Comparison of ENCODE assay signal across 24 mouse cellular contexts in genomic region chr9:40817325-40818028, GRCm38 (mm10). TPM values are rescaled to one million over a fixed set of nuclear protein-coding genes. Genes with fewer than 3 reads are reported as not detected.
A peak's percentile ranks its signal among the peaks of the same experiment; 100 is the strongest.
DNase-seq lines count a peak whose midpoint lies in the region; ATAC-seq and TF ChIP-seq lines count a peak whose summit lies in the region.
"Had no signal": no experiment of that assay in that cellular context is flagged by ENCODE, and none has a peak within 500 bp of the region (broad histone marks: within the 10 kb centered on the region; RNA-seq: fewer than 3 reads in every experiment).

No protein-coding gene starts in this region.

- peak; percentile 6 for DNase-seq in forebrain, postnatal 0 days
- DNase-seq in hindbrain, postnatal 0 days (ENCODE audit: low spot score): peak; percentile 41
- no peak for DNase-seq in hindbrain, embryonic 11.5 days (ENCODE audit: low spot score)
- no peak for DNase-seq in midbrain, embryonic 11.5 days (ENCODE audit: low spot score, missing footprints)
- DNase-seq in urinary bladder, postnatal 4 days (ENCODE audit: low spot score in 2 of 2): no peak
- DNase-seq: adrenal gland, postnatal 14 days; cerebellum, adult 2 months; gastrocnemius, postnatal 36 days; heart, adult 11 months; heart, postnatal 36 days had no signal

- H3K9ac ChIP-seq in forebrain, postnatal 0 days: no peak overlapping the region
- H3K9ac ChIP-seq in forebrain, embryonic 13.5 days: no peak overlapping the region
- no peak overlapping the region for H3K9ac ChIP-seq in hindbrain, postnatal 0 days (replicated peaks; ENCODE audit: low read length)
- H3K9ac ChIP-seq in hindbrain, embryonic 11.5 days (ENCODE audit: low read depth, low read length): no peak overlapping the region
- H3K9ac ChIP-seq in midbrain, embryonic 15.5 days: no peak overlapping the region
- no peak overlapping the region for H3K9ac ChIP-seq in midbrain, embryonic 11.5 days (ENCODE audit: low read length)
- H3K9ac ChIP-seq: heart, embryonic 13.5 days had no signal

- WGBS in forebrain, postnatal 0 days: 73% methylated on average over 5 of the region's 5 CpGs
- WGBS in forebrain, embryonic 13.5 days: 93% methylated on average over 5 of the region's 5 CpGs
- WGBS in hindbrain, postnatal 0 days: 71% methylated on average over 5 of the region's 5 CpGs
- 82% methylated on average over 5 of the region's 5 CpGs for WGBS in hindbrain, embryonic 11.5 days
- WGBS in midbrain, embryonic 15.5 days: 80% methylated on average over 5 of the region's 5 CpGs
- WGBS in midbrain, embryonic 11.5 days: 86% methylated on average over 5 of the region's 5 CpGs

- H3K9me3 ChIP-seq in forebrain, postnatal 0 days (ENCODE audit: low read length): no peaks in the 10 kb centered on the region
- no peaks in the 10 kb centered on the region for H3K9me3 ChIP-seq in forebrain, embryonic 13.5 days (replicated peaks)
- H3K9me3 ChIP-seq in hindbrain, postnatal 0 days (ENCODE audit: low read length): no peaks in the 10 kb centered on the region
- no peaks in the 10 kb centered on the region for H3K9me3 ChIP-seq in hindbrain, embryonic 11.5 days (ENCODE audit: control insufficient read depth, low read length)
- H3K9me3 ChIP-seq in midbrain, embryonic 15.5 days: no peaks in the 10 kb centered on the region
- no peaks in the 10 kb centered on the region for H3K9me3 ChIP-seq in midbrain, embryonic 11.5 days (ENCODE audit: control insufficient read depth, low read length)
- H3K9me3 ChIP-seq: embryonic facial prominence, embryonic 10.5 days; heart, embryonic 13.5 days had no signal

- H3K4me1 ChIP-seq in forebrain, postnatal 0 days (ENCODE audit: insufficient read depth): no peaks in the 10 kb centered on the region
- H3K4me1 ChIP-seq in forebrain, embryonic 13.5 days: peaks cover 13% of the 10 kb centered on the region
- H3K4me1 ChIP-seq in hindbrain, postnatal 0 days (ENCODE audit: insufficient read depth, low read length): peaks cover 11% of the 10 kb centered on the region
- H3K4me1 ChIP-seq in hindbrain, embryonic 11.5 days (replicated peaks; ENCODE audit: control insufficient read depth, insufficient read depth, low read length): 0 out of 2 replicates have a peak, but pooled peaks cover 4% of the 10 kb centered on the region
- H3K4me1 ChIP-seq in midbrain, embryonic 15.5 days: peaks cover 14% of the 10 kb centered on the region
- peaks cover 3% of the 10 kb centered on the region; the same call in 1 of the 2 replicates for H3K4me1 ChIP-seq in midbrain, embryonic 11.5 days (ENCODE audit: control insufficient read depth, insufficient read depth, low read length)
- H3K4me1 ChIP-seq in cortical plate, adult 2 months (ENCODE audit: control insufficient read depth, insufficient read depth, low read length): no peaks in the 10 kb centered on the region

- no peaks in the 10 kb centered on the region for H3K27me3 ChIP-seq in forebrain, postnatal 0 days (ENCODE audit: insufficient read depth, low read length)
- no peaks in the 10 kb centered on the region for H3K27me3 ChIP-seq in forebrain, embryonic 13.5 days
- no peaks in the 10 kb centered on the region for H3K27me3 ChIP-seq in hindbrain, postnatal 0 days (ENCODE audit: insufficient read depth, low read length)
- H3K27me3 ChIP-seq in hindbrain, embryonic 11.5 days (ENCODE audit: control insufficient read depth, insufficient read depth, low read length): no peaks in the 10 kb centered on the region
- H3K27me3 ChIP-seq in midbrain, embryonic 15.5 days (replicated peaks): no peaks in the 10 kb centered on the region
- H3K27me3 ChIP-seq in midbrain, embryonic 11.5 days (ENCODE audit: control insufficient read depth, insufficient read depth, low read length): no peaks in the 10 kb centered on the region
- H3K27me3 ChIP-seq: CH12.LX; heart, embryonic 13.5 days; Patski had no signal

- no peak overlapping the region for H3K27ac ChIP-seq in forebrain, postnatal 0 days (ENCODE audit: low read depth, low read length)
- H3K27ac ChIP-seq in forebrain, embryonic 13.5 days: no peak overlapping the region
- peak overlapping the region; percentile 77 for H3K27ac ChIP-seq in hindbrain, postnatal 0 days
- H3K27ac ChIP-seq in hindbrain, embryonic 11.5 days (ENCODE audit: low read depth, low read length): no peak overlapping the region
- peak overlapping the region; percentile 34; the same call in 1 of the 2 replicates for H3K27ac ChIP-seq in midbrain, embryonic 15.5 days
- H3K27ac ChIP-seq in midbrain, embryonic 11.5 days (ENCODE audit: low read depth, low read length): no peak overlapping the region
- H3K27ac ChIP-seq in cortical plate, adult 2 months (ENCODE audit: insufficient read depth, low read length): peak overlapping the region; percentile 59
- H3K27ac ChIP-seq: embryonic facial prominence, embryonic 10.5 days; heart, embryonic 13.5 days had no signal

- H3K4me2 ChIP-seq in forebrain, postnatal 0 days (ENCODE audit: low read depth): no peak overlapping the region
- H3K4me2 ChIP-seq in forebrain, embryonic 13.5 days: no peak overlapping the region
- H3K4me2 ChIP-seq in hindbrain, postnatal 0 days (ENCODE audit: low read depth, low read length): no peak overlapping the region
- H3K4me2 ChIP-seq in hindbrain, embryonic 11.5 days (replicated peaks; ENCODE audit: low read depth, low read length): no peak overlapping the region
- no peak overlapping the region for H3K4me2 ChIP-seq in midbrain, embryonic 15.5 days
- H3K4me2 ChIP-seq in midbrain, embryonic 11.5 days: no peak overlapping the region
- H3K4me2 ChIP-seq: heart, embryonic 13.5 days had no signal

- TF ChIP-seq CTCF in forebrain, postnatal 0 days (IDR thresholded peaks at IDR 0.05; ENCODE audit: low read depth): no peak
- TF ChIP-seq CTCF in hindbrain, postnatal 0 days (IDR thresholded peaks at IDR 0.05; ENCODE audit: low read depth): no peak
- TF ChIP-seq CTCF in cortical plate, adult 2 months (IDR thresholded peaks at IDR 0.05; ENCODE audit: extremely low read depth, insufficient read depth, low read length): no peak

- H3K36me3 ChIP-seq in forebrain, postnatal 0 days (ENCODE audit: insufficient read depth): no peaks in the 10 kb centered on the region
- peaks cover 5% of the 10 kb centered on the region; the same call in 1 of the 2 replicates for H3K36me3 ChIP-seq in forebrain, embryonic 13.5 days (ENCODE audit: poor library complexity, severe bottlenecking)
- H3K36me3 ChIP-seq in hindbrain, postnatal 0 days (ENCODE audit: insufficient read depth, low read length): no peaks in the 10 kb centered on the region
- H3K36me3 ChIP-seq in hindbrain, embryonic 11.5 days (ENCODE audit: control insufficient read depth, insufficient read depth, low read length): no peaks in the 10 kb centered on the region
- H3K36me3 ChIP-seq in midbrain, embryonic 15.5 days (replicated peaks): no peaks in the 10 kb centered on the region
- H3K36me3 ChIP-seq in midbrain, embryonic 11.5 days (ENCODE audit: control insufficient read depth, insufficient read depth, low read length): no peaks in the 10 kb centered on the region

- ATAC-seq in forebrain, postnatal 0 days: 0 out of 2 replicates have a peak, but pooled peaks have one; percentile 23
- no peak for ATAC-seq in forebrain, embryonic 13.5 days
- ATAC-seq in hindbrain, postnatal 0 days: peak; percentile 64
- ATAC-seq in hindbrain, embryonic 11.5 days (ENCODE audit: low FRiP score): no peak
- no peak for ATAC-seq in midbrain, embryonic 15.5 days (replicated peaks)
- ATAC-seq in midbrain, embryonic 11.5 days (ENCODE audit: low FRiP score): no peak
- ATAC-seq: activated CD4-positive, CD25-positive, alpha-beta regulatory T cell, adult 4 months; forebrain, embryonic 14.5 days; intestine, embryonic 16.5 days; Patski had no signal

- no peak for TF ChIP-seq POLR2A in cortical plate, adult 2 months (IDR thresholded peaks at IDR 0.05; ENCODE audit: extremely low read depth, insufficient read depth, low read length)

- H3K4me3 ChIP-seq in forebrain, postnatal 0 days (ENCODE audit: low read depth, low read length): no peak overlapping the region
- no peak overlapping the region for H3K4me3 ChIP-seq in forebrain, embryonic 13.5 days
- no peak overlapping the region for H3K4me3 ChIP-seq in hindbrain, postnatal 0 days (ENCODE audit: low read length)
- no peak overlapping the region for H3K4me3 ChIP-seq in hindbrain, embryonic 11.5 days (ENCODE audit: low read depth, low read length)
- H3K4me3 ChIP-seq in midbrain, embryonic 15.5 days: no peak overlapping the region
- H3K4me3 ChIP-seq in midbrain, embryonic 11.5 days (ENCODE audit: low read depth, low read length): no peak overlapping the region
- no peak overlapping the region for H3K4me3 ChIP-seq in cortical plate, adult 2 months (ENCODE audit: insufficient read depth, low read length)
- H3K4me3 ChIP-seq: embryonic facial prominence, embryonic 10.5 days; heart, embryonic 13.5 days had no signal

RNA-seq across cellular contexts. Expression of gene Hspa8, which starts 16.7 kb away (rescaled TPM):
- total RNA-seq in forebrain, postnatal 0 days (2014; rRNA removed): 3,364 and 4,241 TPM in 2 replicates
- 2,287 and 2,372 TPM in 2 replicates for polyA plus RNA-seq in forebrain, postnatal 0 days (2015; fragmentation: Nextera tagmentation; extraction: Ambion mirVana)
- polyA plus RNA-seq in forebrain, embryonic 13.5 days (2015; fragmentation: Nextera tagmentation; extraction: Ambion mirVana): 3,030 and 3,122 TPM in 2 replicates
- 3,796 and 3,887 TPM in 2 replicates for total RNA-seq in hindbrain, postnatal 0 days (2014; rRNA removed)
- polyA plus RNA-seq in hindbrain, postnatal 0 days (2015; fragmentation: Nextera tagmentation; extraction: Ambion mirVana): 2,316 and 2,371 TPM in 2 replicates
- 3,718 and 3,764 TPM in 2 replicates for polyA plus RNA-seq in hindbrain, embryonic 11.5 days (2014; fragmentation: Nextera tagmentation; extraction: Ambion mirVana)
- 3,196 and 3,218 TPM in 2 replicates for polyA plus RNA-seq in midbrain, embryonic 15.5 days (2015; fragmentation: Nextera tagmentation; extraction: Ambion mirVana)
- polyA plus RNA-seq in midbrain, embryonic 11.5 days (2014; fragmentation: Nextera tagmentation; extraction: Ambion mirVana): 3,704 and 3,886 TPM in 2 replicates
- polyA plus RNA-seq in cortical plate, adult 2 months (2012; rRNA removed): 1,998 and 2,235 TPM in 2 replicates

RNA-seq across cellular contexts. Expression of gene Bsx, which starts 56.5 kb away (rescaled TPM):
- 1.2 and 1.3 TPM in 2 replicates for total RNA-seq in forebrain, postnatal 0 days (2014; rRNA removed)
- 0.40 and 1.0 TPM in 2 replicates for polyA plus RNA-seq in forebrain, postnatal 0 days (2015; fragmentation: Nextera tagmentation; extraction: Ambion mirVana)
- 0.69 and 1.6 TPM in 2 replicates for polyA plus RNA-seq in forebrain, embryonic 13.5 days (2015; fragmentation: Nextera tagmentation; extraction: Ambion mirVana)
- not detected in 2 replicates for total RNA-seq in hindbrain, postnatal 0 days (2014; rRNA removed)
- not detected in 2 replicates for polyA plus RNA-seq in hindbrain, postnatal 0 days (2015; fragmentation: Nextera tagmentation; extraction: Ambion mirVana)
- not detected in 2 replicates for polyA plus RNA-seq in hindbrain, embryonic 11.5 days (2014; fragmentation: Nextera tagmentation; extraction: Ambion mirVana)
- 2.2 and 2.4 TPM in 2 replicates for polyA plus RNA-seq in midbrain, embryonic 15.5 days (2015; fragmentation: Nextera tagmentation; extraction: Ambion mirVana)
- polyA plus RNA-seq in midbrain, embryonic 11.5 days (2014; fragmentation: Nextera tagmentation; extraction: Ambion mirVana): 0.22 and 0.50 TPM in 2 replicates
- 0.04 and 0.10 TPM in 2 replicates for polyA plus RNA-seq in cortical plate, adult 2 months (2012; rRNA removed)
- total RNA-seq: adrenal gland, adult 18-20 months; adrenal gland, postnatal 14 days; CH12.LX; gastrocnemius, adult 8-10 months; gastrocnemius, postnatal 36 days; heart, postnatal 36 days had no signal
- polyA plus RNA-seq: activated CD4-positive, CD25-positive, alpha-beta regulatory T cell, adult 4 months; embryonic facial prominence, embryonic 14.5 days; heart, embryonic 13.5 days; heart, postnatal 0 days; intestine, embryonic 16.5 days; Patski had no signal

Comparison
In these comparisons a context has a peak if more than half of its experiments do, and no peak if none do; other contexts are left out.
1. ATAC-seq: peak in forebrain, postnatal 0 days (single experiment) and hindbrain, postnatal 0 days (single experiment); none in forebrain, embryonic 13.5 days (single experiment), hindbrain, embryonic 11.5 days (single experiment), midbrain, embryonic 15.5 days (single experiment) and midbrain, embryonic 11.5 days (single experiment).
2. DNase-seq: peak in forebrain, postnatal 0 days (single experiment) and hindbrain, postnatal 0 days (single experiment); none in hindbrain, embryonic 11.5 days (single experiment), midbrain, embryonic 11.5 days (single experiment) and urinary bladder, postnatal 4 days (0 of 2).
3. H3K27ac ChIP-seq: peak in hindbrain, postnatal 0 days (single experiment), midbrain, embryonic 15.5 days (single experiment) and cortical plate, adult 2 months (single experiment); none in forebrain, postnatal 0 days (single experiment), forebrain, embryonic 13.5 days (single experiment), hindbrain, embryonic 11.5 days (single experiment) and midbrain, embryonic 11.5 days (single experiment).